Mouse (Mus musculus): Measurements from ENCODE around the gene Bmpr2. TPM values are rescaled to one million over a fixed set of nuclear protein-coding genes. Genes with fewer than 3 reads are reported as not detected.
A peak's percentile ranks its signal among the peaks of the same experiment; 100 is the strongest.
"Not testable (repeated sequence)": the region's sequence is repeated elsewhere in the genome, so short reads cannot be mapped to it uniquely, and the experiment has no call there.

Gene Bmpr2
- polyA plus RNA-seq, 1 experiment from 2014 or later, result 10.1 TPM

- not testable (repeated sequence) for H3K4me2 ChIP-seq (ENCODE audit: low read length); H3K4me1 ChIP-seq (ENCODE audit: control insufficient read depth, insufficient read depth, low read depth, low read length); H3K36me3 ChIP-seq (ENCODE audit: control insufficient read depth, insufficient read depth, low read length); H3K9ac ChIP-seq (ENCODE audit: low read depth, low read length); H3K9me3 ChIP-seq (ENCODE audit: control insufficient read depth, low read length); H3K4me3 ChIP-seq (ENCODE audit: low read length); H3K27me3 ChIP-seq (replicated peaks; ENCODE audit: control insufficient read depth, insufficient read depth, low read length); ATAC-seq; H3K27ac ChIP-seq (ENCODE audit: low read depth, low read length)
- WGBS, result 69% methylated on average over 5 of the region's 5 CpGs
Measured at GRCm38 (mm10) chr1:59749724-59750123, 13.5 kb upstream of the Bmpr2 start.

DNA sequence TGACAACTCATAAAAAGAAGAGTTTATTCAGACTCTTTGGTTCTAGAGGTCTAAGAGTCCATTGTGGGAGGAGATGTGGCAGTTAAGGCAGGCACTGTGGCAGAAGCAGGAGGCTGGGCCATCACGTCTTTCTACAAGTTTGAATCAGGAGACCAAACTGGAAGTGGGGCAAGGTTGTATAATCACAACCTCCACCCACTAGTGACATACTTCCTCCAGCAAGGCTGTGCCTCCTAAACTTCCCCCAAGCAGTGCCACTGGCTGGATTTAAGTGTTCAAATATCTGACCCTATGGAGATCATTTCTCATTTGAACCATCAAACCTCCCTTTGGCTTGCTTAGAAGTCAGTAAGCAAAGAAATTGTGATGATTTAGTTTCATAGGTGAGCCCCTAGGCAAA lies 7.9 kb upstream of the Bmpr2 start:
- ATAC-seq, result no peak
- 37% methylated on average over 1 of the region's 1 CpGs for WGBS

DNA sequence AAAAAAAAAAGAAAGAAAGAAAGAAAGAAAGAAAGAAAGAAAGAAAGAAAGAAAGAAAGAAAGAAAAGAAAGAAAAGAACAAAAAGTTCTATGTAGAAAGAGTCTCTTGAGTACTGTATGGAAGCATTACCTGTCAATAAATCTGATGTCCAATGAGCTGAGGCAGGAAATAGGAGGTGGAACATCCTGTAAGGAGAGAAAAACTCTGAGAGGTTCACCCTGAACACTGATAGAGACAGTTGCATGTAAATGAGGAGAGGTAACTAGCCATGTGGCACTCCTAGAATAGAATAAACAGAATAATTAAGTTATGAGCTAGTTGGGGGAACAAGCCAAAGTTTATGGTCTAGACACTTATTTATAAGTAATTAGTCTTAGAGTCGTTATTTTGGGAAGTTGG lies 4.9 kb upstream of the Bmpr2 start:
- H3K36me3 ChIP-seq (ENCODE audit: control insufficient read depth, insufficient read depth, low read length), result no peaks in the 10 kb centered on the region
- no peak overlapping the region for H3K9ac ChIP-seq (ENCODE audit: low read depth, low read length)
- H3K27me3 ChIP-seq (replicated peaks; ENCODE audit: control insufficient read depth, insufficient read depth, low read length), result no peaks in the 10 kb centered on the region
- ATAC-seq, result no peak
- H3K4me3 ChIP-seq (ENCODE audit: low read length), result no peak overlapping the region
- no peaks in the 10 kb centered on the region for H3K9me3 ChIP-seq (ENCODE audit: control insufficient read depth, low read length)
- no peaks in the 10 kb centered on the region for H3K4me1 ChIP-seq (ENCODE audit: control insufficient read depth, insufficient read depth, low read depth, low read length)
- H3K4me2 ChIP-seq (ENCODE audit: low read length), result no peak overlapping the region
- H3K27ac ChIP-seq (ENCODE audit: low read depth, low read length), result no peak overlapping the region
- WGBS, result 93% methylated on average over 1 of the region's 1 CpGs

More for the DNA sequence above, 7.9 kb upstream of the Bmpr2 start:
- H3K4me3 ChIP-seq (ENCODE audit: low read length), result no peak overlapping the region
- H3K9ac ChIP-seq (ENCODE audit: low read depth, low read length), result no peak overlapping the region
- H3K4me2 ChIP-seq (ENCODE audit: low read length), result no peak overlapping the region
- no peaks in the 10 kb centered on the region for H3K27me3 ChIP-seq (replicated peaks; ENCODE audit: control insufficient read depth, insufficient read depth, low read length)
- H3K36me3 ChIP-seq (ENCODE audit: control insufficient read depth, insufficient read depth, low read length), result no peaks in the 10 kb centered on the region
- H3K9me3 ChIP-seq (ENCODE audit: control insufficient read depth, low read length), result no peaks in the 10 kb centered on the region
- no peak overlapping the region for H3K27ac ChIP-seq (ENCODE audit: low read depth, low read length)
- no peaks in the 10 kb centered on the region for H3K4me1 ChIP-seq (ENCODE audit: control insufficient read depth, insufficient read depth, low read depth, low read length)

- peak overlapping the region; percentile 64 for H3K4me3 ChIP-seq (ENCODE audit: low read length)
- H3K9me3 ChIP-seq (ENCODE audit: control insufficient read depth, low read length), result no peaks in the 10 kb centered on the region
- peak overlapping the region; percentile 97 for H3K27ac ChIP-seq (ENCODE audit: low read depth, low read length)
- H3K4me1 ChIP-seq (ENCODE audit: control insufficient read depth, insufficient read depth, low read depth, low read length), result peaks cover 10% of the 10 kb centered on the region
- no peaks in the 10 kb centered on the region for H3K36me3 ChIP-seq (ENCODE audit: control insufficient read depth, insufficient read depth, low read length)
- no peaks in the 10 kb centered on the region for H3K27me3 ChIP-seq (replicated peaks; ENCODE audit: control insufficient read depth, insufficient read depth, low read length)
- WGBS, result 3% methylated on average over 10 of the region's 10 CpGs
- peak overlapping the region; percentile 83 for H3K9ac ChIP-seq (ENCODE audit: low read depth, low read length)
- ATAC-seq, result no peak
- H3K4me2 ChIP-seq (ENCODE audit: low read length), result peak overlapping the region; percentile 75
Measured at GRCm38 (mm10) chr1:59762208-59762607, 992 bp upstream of the Bmpr2 start.

DNA sequence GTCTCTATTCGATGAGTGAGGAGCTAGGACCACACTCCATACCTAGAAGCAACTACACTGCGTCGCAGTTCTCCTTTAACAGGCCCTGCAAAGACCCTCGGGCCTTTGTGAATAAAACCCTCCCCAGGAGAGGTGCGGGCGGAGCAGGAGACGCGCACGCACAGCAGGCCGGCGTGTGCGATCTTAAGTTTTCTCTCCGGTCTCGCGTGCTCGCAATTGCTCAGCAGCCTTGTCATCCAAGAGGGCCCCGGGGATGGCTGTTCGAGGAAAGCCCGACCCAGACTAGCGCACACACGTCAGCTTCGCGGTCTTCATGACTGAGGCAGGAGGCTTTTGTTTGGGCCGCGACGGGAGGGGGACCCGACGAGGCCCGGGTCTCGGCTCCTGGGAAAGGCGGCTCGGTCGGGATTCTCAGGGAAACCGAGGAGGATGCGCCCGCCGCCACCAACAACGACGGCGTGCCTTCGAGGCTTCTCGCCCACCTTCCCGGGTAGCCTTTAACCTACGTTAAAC lies 493 bp upstream of the Bmpr2 start:
- 0% methylated on average over 44 of the region's 44 CpGs for WGBS
- Histone ChIP-seq H3K27me3 (replicated peaks; ENCODE audit: control insufficient read depth, insufficient read depth, low read length) (no peaks in the 10 kb centered on the region), H3K4me1 (ENCODE audit: control insufficient read depth, insufficient read depth, low read depth, low read length) (peaks cover 10% of the 10 kb centered on the region), H3K27ac (ENCODE audit: low read depth, low read length) (peak overlapping the region; percentile 97), H3K9ac (ENCODE audit: low read depth, low read length) (peak overlapping the region; percentile 83), H3K9me3 (ENCODE audit: control insufficient read depth, low read length) (no peaks in the 10 kb centered on the region), H3K36me3 (ENCODE audit: control insufficient read depth, insufficient read depth, low read length) (no peaks in the 10 kb centered on the region), H3K4me2 (ENCODE audit: low read length) (peak overlapping the region; percentile 75), H3K4me3 (ENCODE audit: low read length) (peak overlapping the region; percentile 64)
- peak; percentile 67 for ATAC-seq

DNA sequence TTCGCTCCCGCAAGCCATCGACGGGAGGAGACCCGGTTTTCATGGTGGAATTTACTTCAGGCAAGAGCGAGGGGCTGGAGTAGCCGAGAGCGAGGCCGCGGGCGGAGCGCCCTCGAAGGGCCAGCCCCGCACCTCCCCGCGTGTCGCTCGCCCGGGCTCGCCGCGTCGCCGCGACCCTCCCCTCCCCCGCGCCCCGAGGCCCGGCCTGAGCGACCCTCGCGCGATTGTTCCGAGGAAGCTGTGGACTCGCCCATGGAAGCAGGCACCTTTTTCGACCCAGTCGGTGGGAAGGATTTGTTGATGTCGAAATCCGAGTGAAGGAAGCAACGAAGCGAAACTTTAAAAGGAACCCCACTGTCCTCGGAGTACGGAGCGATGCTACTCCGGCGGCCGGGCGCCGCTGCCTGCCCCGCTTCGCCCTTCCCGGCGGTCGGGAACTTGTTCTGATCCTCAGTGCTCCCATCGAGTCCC lies 616 bp downstream of the Bmpr2 start:
- Histone ChIP-seq H3K9me3 (ENCODE audit: control insufficient read depth, low read length) (no peaks in the 10 kb centered on the region), H3K27ac (ENCODE audit: low read depth, low read length) (peak overlapping the region; percentile 97), H3K36me3 (ENCODE audit: control insufficient read depth, insufficient read depth, low read length) (no peaks in the 10 kb centered on the region), H3K27me3 (replicated peaks; ENCODE audit: control insufficient read depth, insufficient read depth, low read length) (no peaks in the 10 kb centered on the region), H3K4me2 (ENCODE audit: low read length) (peak overlapping the region; percentile 75; the same call in 1 of the 2 replicates), H3K9ac (ENCODE audit: low read depth, low read length) (peak overlapping the region; percentile 83), H3K4me3 (ENCODE audit: low read length) (peak overlapping the region; percentile 64), H3K4me1 (ENCODE audit: control insufficient read depth, insufficient read depth, low read depth, low read length) (peaks cover 15% of the 10 kb centered on the region)
- ATAC-seq, result peak; percentile 69
- WGBS, result under 1% methylated on average over 45 of the region's 55 CpGs

DNA sequence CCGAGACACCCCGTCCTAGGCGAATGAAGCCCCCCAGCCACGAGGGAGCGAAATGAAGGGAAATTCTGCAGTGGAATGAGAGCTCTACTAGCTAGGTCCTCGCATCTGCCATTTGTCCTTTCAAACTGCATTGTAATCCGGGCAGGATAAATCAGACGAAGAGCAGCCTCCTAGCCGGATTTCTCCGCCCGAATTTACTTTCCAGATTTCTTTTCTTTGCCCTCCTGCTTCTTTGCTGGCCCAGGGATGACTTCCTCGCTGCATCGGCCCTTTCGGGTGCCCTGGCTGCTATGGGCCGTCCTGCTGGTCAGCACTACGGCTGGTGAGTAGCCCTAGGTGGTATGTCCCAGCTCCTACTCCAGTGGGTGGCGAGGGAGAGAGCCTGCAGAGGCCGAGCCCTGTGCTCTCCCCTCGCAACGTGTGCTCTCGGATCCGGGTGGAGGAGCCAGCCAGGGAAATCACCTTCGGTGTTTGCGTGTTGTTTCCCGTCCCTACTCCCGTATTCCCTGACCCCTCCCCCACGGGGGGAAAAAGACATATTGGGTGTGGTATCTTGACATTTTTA lies 1.3 kb downstream of the Bmpr2 start:
- Histone ChIP-seq H3K27ac (ENCODE audit: low read depth, low read length) (peak overlapping the region; percentile 97), H3K4me3 (ENCODE audit: low read length) (peak overlapping the region; percentile 64), H3K9ac (ENCODE audit: low read depth, low read length) (peak overlapping the region; percentile 83), H3K36me3 (ENCODE audit: control insufficient read depth, insufficient read depth, low read length) (no peaks in the 10 kb centered on the region), H3K4me1 (ENCODE audit: control insufficient read depth, insufficient read depth, low read depth, low read length) (peaks cover 15% of the 10 kb centered on the region), H3K4me2 (ENCODE audit: low read length) (peak overlapping the region; percentile 50), H3K27me3 (replicated peaks; ENCODE audit: control insufficient read depth, insufficient read depth, low read length) (no peaks in the 10 kb centered on the region), H3K9me3 (ENCODE audit: control insufficient read depth, low read length) (no peaks in the 10 kb centered on the region)
- no peak for ATAC-seq
- 0% methylated on average over 27 of the region's 27 CpGs for WGBS

- Histone ChIP-seq H3K9ac (ENCODE audit: low read depth, low read length) (peak overlapping the region; percentile 41; the same call in 1 of the 2 replicates), H3K27ac (ENCODE audit: low read depth, low read length) (no peak overlapping the region), H3K4me2 (ENCODE audit: low read length) (peak overlapping the region; percentile 79), H3K36me3 (ENCODE audit: control insufficient read depth, insufficient read depth, low read length) (no peaks in the 10 kb centered on the region), H3K9me3 (ENCODE audit: control insufficient read depth, low read length) (no peaks in the 10 kb centered on the region), H3K4me3 (ENCODE audit: low read length) (peak overlapping the region; percentile 64), H3K27me3 (replicated peaks; ENCODE audit: control insufficient read depth, insufficient read depth, low read length) (no peaks in the 10 kb centered on the region), H3K4me1 (ENCODE audit: control insufficient read depth, insufficient read depth, low read depth, low read length) (peaks cover 15% of the 10 kb centered on the region)
- ATAC-seq, result no peak
- WGBS, result under 1% methylated on average over 4 of the region's 4 CpGs
Measured at GRCm38 (mm10) chr1:59765279-59765678, 2.1 kb downstream of the Bmpr2 start.

DNA sequence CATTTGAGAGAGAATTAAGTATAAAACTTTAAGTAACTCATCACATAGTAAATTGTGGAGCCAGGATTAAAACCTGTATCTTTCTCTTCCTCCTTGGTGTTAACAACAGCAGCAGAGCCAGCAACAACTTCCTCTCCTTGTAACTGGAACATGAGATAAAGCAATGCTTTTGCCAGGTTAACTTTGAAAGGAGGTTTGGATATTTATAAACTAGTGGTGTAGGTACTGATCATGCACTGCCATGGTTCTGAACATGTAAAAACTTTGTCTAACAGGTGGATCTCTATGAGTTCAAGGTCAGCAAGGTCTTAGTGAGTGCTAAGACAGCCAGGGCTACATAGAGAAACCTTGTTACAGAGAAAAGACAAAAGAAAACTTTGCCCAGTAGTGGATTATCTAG lies 3.4 kb downstream of the Bmpr2 start:
- ATAC-seq, result no peak
- H3K27ac ChIP-seq (ENCODE audit: low read depth, low read length), result no peak overlapping the region

More for the DNA sequence above, 3.4 kb downstream of the Bmpr2 start:
- Histone ChIP-seq H3K4me2 (ENCODE audit: low read length) (peak overlapping the region; percentile 60), H3K36me3 (ENCODE audit: control insufficient read depth, insufficient read depth, low read length) (no peaks in the 10 kb centered on the region), H3K9me3 (ENCODE audit: control insufficient read depth, low read length) (no peaks in the 10 kb centered on the region), H3K4me3 (ENCODE audit: low read length) (peak overlapping the region; percentile 38), H3K4me1 (ENCODE audit: control insufficient read depth, insufficient read depth, low read depth, low read length) (peaks cover 15% of the 10 kb centered on the region), H3K27me3 (replicated peaks; ENCODE audit: control insufficient read depth, insufficient read depth, low read length) (no peaks in the 10 kb centered on the region), H3K9ac (ENCODE audit: low read depth, low read length) (no peak overlapping the region)

All from hindbrain, embryonic 16.5 days (tissue).